Comparison of ENCODE assay signal across 9 mouse cellular contexts in genomic region chr9:107278527-107279377, GRCm38 (mm10). TPM values are rescaled to one million over a fixed set of nuclear protein-coding genes. Genes with fewer than 3 reads are reported as not detected.
DNase-seq lines count a peak whose midpoint lies in the region; ATAC-seq and TF ChIP-seq lines count a peak whose summit lies in the region.
"Had no signal": no experiment of that assay in that cellular context is flagged by ENCODE, and none has a peak within 500 bp of the region (broad histone marks: within the 10 kb centered on the region; RNA-seq: fewer than 3 reads in every experiment).

No protein-coding gene starts in this region.

- H3K36me3 ChIP-seq in G1E (replicated peaks) = peaks cover 83% of the 10 kb centered on the region
- no peaks in the 10 kb centered on the region for H3K36me3 ChIP-seq in hindbrain, embryonic 14.5 days (replicated peaks; ENCODE audit: control insufficient read depth, insufficient read depth)
- H3K36me3 ChIP-seq in lung, embryonic 14.5 days (ENCODE audit: insufficient read depth) = no peaks in the 10 kb centered on the region
- H3K36me3 ChIP-seq: midbrain, embryonic 12.5 days had no signal

- peak; percentile 50 for DNase-seq in kidney, adult 18-20 months
- no peak for DNase-seq in kidney, adult 8-10 months
- DNase-seq in G1E (ENCODE audit: low spot score) = no peak
- peak; percentile 77 for DNase-seq in cerebellum, adult 8-10 months
- peak; percentile 33 for DNase-seq in hindbrain, embryonic 14.5 days (ENCODE audit: low spot score)
- peak; percentile 68 for DNase-seq in lung, embryonic 14.5 days
- no peak for DNase-seq in thymus, postnatal 36 days

- H3K9me3 ChIP-seq in G1E (replicated peaks) = no peaks in the 10 kb centered on the region
- no peaks in the 10 kb centered on the region for H3K9me3 ChIP-seq in hindbrain, embryonic 14.5 days (ENCODE audit: control insufficient read depth, low read length)
- no peaks in the 10 kb centered on the region for H3K9me3 ChIP-seq in lung, embryonic 14.5 days (ENCODE audit: low read depth, low read length)
- H3K9me3 ChIP-seq: midbrain, embryonic 12.5 days had no signal

- no peak overlapping the region for H3K27ac ChIP-seq in hindbrain, embryonic 14.5 days
- H3K27ac ChIP-seq in lung, embryonic 14.5 days (ENCODE audit: low read depth) = no peak overlapping the region
- H3K27ac ChIP-seq: midbrain, embryonic 12.5 days had no signal

- H3K4me1 ChIP-seq in G1E (ENCODE audit: insufficient read depth, low read depth, low read length) = peaks cover 71% of the 10 kb centered on the region
- H3K4me1 ChIP-seq in hindbrain, embryonic 14.5 days (replicated peaks; ENCODE audit: control insufficient read depth, insufficient read depth, low read length) = peaks cover 21% of the 10 kb centered on the region
- H3K4me1 ChIP-seq in lung, embryonic 14.5 days (ENCODE audit: insufficient read depth) = peaks cover 17% of the 10 kb centered on the region

- no peaks in the 10 kb centered on the region for H3K27me3 ChIP-seq in G1E (ENCODE audit: insufficient read depth, low read length)
- H3K27me3 ChIP-seq in hindbrain, embryonic 14.5 days (ENCODE audit: control insufficient read depth, insufficient read depth, low read length) = no peaks in the 10 kb centered on the region
- no peaks in the 10 kb centered on the region for H3K27me3 ChIP-seq in lung, embryonic 14.5 days (ENCODE audit: insufficient read depth, low read length)

- peak; percentile 34; the same call in 1 of the 2 replicates for ATAC-seq in G1E (ENCODE audit: extremely low read depth, insufficient number of reproducible peaks, low FRiP score, poor library complexity, severe bottlenecking)
- peak; percentile 69; the same call in 1 of the 2 replicates for ATAC-seq in hindbrain, embryonic 14.5 days (ENCODE audit: low FRiP score)
- ATAC-seq in lung, embryonic 14.5 days (ENCODE audit: insufficient read depth) = peak; percentile 66
- no peak for ATAC-seq in megakaryocyte progenitor cell, adult 5-6 weeks (replicated peaks; ENCODE audit: poor library complexity)

- 43% methylated on average over 8 of the region's 8 CpGs for WGBS in hindbrain, embryonic 14.5 days
- WGBS in lung, embryonic 14.5 days = 38% methylated on average over 8 of the region's 8 CpGs

- no peak overlapping the region for H3K4me3 ChIP-seq in G1E (ENCODE audit: low read depth, low read length)
- H3K4me3 ChIP-seq in hindbrain, embryonic 14.5 days (replicated peaks; ENCODE audit: low read length) = no peak overlapping the region
- H3K4me3 ChIP-seq in lung, embryonic 14.5 days (ENCODE audit: low read depth, low read length) = no peak overlapping the region
- H3K4me3 ChIP-seq: midbrain, embryonic 12.5 days had no signal

- H3K4me2 ChIP-seq in hindbrain, embryonic 14.5 days (replicated peaks) = no peak overlapping the region
- H3K4me2 ChIP-seq in lung, embryonic 14.5 days = no peak overlapping the region

- H3K9ac ChIP-seq in hindbrain, embryonic 14.5 days = no peak overlapping the region
- H3K9ac ChIP-seq in lung, embryonic 14.5 days = no peak overlapping the region
- H3K9ac ChIP-seq: midbrain, embryonic 12.5 days had no signal

- no peak for TF ChIP-seq CTCF in G1E (IDR thresholded peaks at IDR 0.05; ENCODE audit: low read depth, low read length)
- TF ChIP-seq CTCF in lung, embryonic 14.5 days (IDR thresholded peaks at IDR 0.05; ENCODE audit: low read depth) = peak; percentile 27; the same call in 1 of the 2 replicates

RNA-seq across cellular contexts. Expression of gene Mapkapk3, which starts 10.9 kb away (rescaled TPM):
- total RNA-seq in G1E (2014; fragmentation: Nextera tagmentation) (41.5 and 66.3 TPM in 2 replicates), G1E (2017) (99.8 and 115 TPM in 2 replicates)
- polyA plus RNA-seq in G1E (2012) = 60.1 and 72.6 TPM in 2 replicates
- 1.9 and 2.3 TPM in 2 replicates for polyA plus RNA-seq in hindbrain, embryonic 14.5 days (2014; fragmentation: Nextera tagmentation; extraction: Ambion mirVana)
- 7.8 and 8.3 TPM in 2 replicates for polyA plus RNA-seq in lung, embryonic 14.5 days (2014; fragmentation: Nextera tagmentation; extraction: Ambion mirVana)
- 100 and 115 TPM in 2 replicates for total RNA-seq in megakaryocyte progenitor cell, adult 5-6 weeks (2015)
- total RNA-seq in megakaryocyte progenitor cell, adult 5-6 weeks (2017) = 175 and 186 TPM in 2 replicates

RNA-seq across cellular contexts. Expression of gene Cish, which starts 17.1 kb away (rescaled TPM):
- total RNA-seq in G1E (2014; fragmentation: Nextera tagmentation) = 106 TPM in 2 replicates
- 22.1 and 24.7 TPM in 2 replicates for total RNA-seq in G1E (2017)
- 151 and 158 TPM in 2 replicates for polyA plus RNA-seq in G1E (2012)
- polyA plus RNA-seq in hindbrain, embryonic 14.5 days (2014; fragmentation: Nextera tagmentation; extraction: Ambion mirVana) = 6.0 and 6.7 TPM in 2 replicates
- polyA plus RNA-seq in lung, embryonic 14.5 days (2014; fragmentation: Nextera tagmentation; extraction: Ambion mirVana) = 8.5 and 9.2 TPM in 2 replicates
- 0.51 and 0.86 TPM in 2 replicates for total RNA-seq in megakaryocyte progenitor cell, adult 5-6 weeks (2015)
- total RNA-seq in megakaryocyte progenitor cell, adult 5-6 weeks (2017) = 0.21 and 0.34 TPM in 2 replicates

RNA-seq across cellular contexts. Expression of gene Dock3, which starts 47.0 kb away (rescaled TPM):
- total RNA-seq in G1E (2014; fragmentation: Nextera tagmentation) (not detected in 2 replicates), G1E (2017) (0.33 and 0.46 TPM in 2 replicates)
- not detected in 2 replicates for polyA plus RNA-seq in G1E (2012)
- polyA plus RNA-seq in hindbrain, embryonic 14.5 days (2014; fragmentation: Nextera tagmentation; extraction: Ambion mirVana) = 25.7 and 27.9 TPM in 2 replicates
- polyA plus RNA-seq in lung, embryonic 14.5 days (2014; fragmentation: Nextera tagmentation; extraction: Ambion mirVana) = 0.23 and 0.25 TPM in 2 replicates
- total RNA-seq in megakaryocyte progenitor cell, adult 5-6 weeks (2015) = 1.2 TPM in 1 of 2 replicates, not detected in the other
- not detected in 2 replicates for total RNA-seq in megakaryocyte progenitor cell, adult 5-6 weeks (2017)

RNA-seq across cellular contexts. Expression of gene Hemk1, which starts 59.4 kb away (rescaled TPM):
- total RNA-seq in G1E (2014; fragmentation: Nextera tagmentation) (29.6 and 42.6 TPM in 2 replicates), G1E (2017) (35.6 and 48.6 TPM in 2 replicates)
- 9.4 and 11.0 TPM in 2 replicates for polyA plus RNA-seq in G1E (2012)
- polyA plus RNA-seq in hindbrain, embryonic 14.5 days (2014; fragmentation: Nextera tagmentation; extraction: Ambion mirVana) = 16.7 and 19.1 TPM in 2 replicates
- 9.8 and 11.3 TPM in 2 replicates for polyA plus RNA-seq in lung, embryonic 14.5 days (2014; fragmentation: Nextera tagmentation; extraction: Ambion mirVana)
- total RNA-seq in megakaryocyte progenitor cell, adult 5-6 weeks (2015) = 14.5 and 20.2 TPM in 2 replicates
- 12.0 and 14.0 TPM in 2 replicates for total RNA-seq in megakaryocyte progenitor cell, adult 5-6 weeks (2017)

Comparison
In these comparisons a context has a peak if more than half of its experiments do, and no peak if none do; other contexts are left out.
1. DNase-seq: peak in kidney, adult 18-20 months (single experiment), cerebellum, adult 8-10 months (single experiment), hindbrain, embryonic 14.5 days (single experiment) and lung, embryonic 14.5 days (single experiment); none in kidney, adult 8-10 months (0 of 2), G1E (single experiment) and thymus, postnatal 36 days (0 of 2).
2. RNA of gene Cish, which starts 17.1 kb away (polyA plus RNA-seq): 151 to 158 TPM in G1E; 8.5 to 9.2 TPM in lung, embryonic 14.5 days and 6.0 to 6.7 TPM in hindbrain, embryonic 14.5 days; every median in the first group is over 10 times any median in the second.
3. RNA of gene Dock3, which starts 47.0 kb away (polyA plus RNA-seq): 25.7 to 27.9 TPM in hindbrain, embryonic 14.5 days; 0.23 to 0.25 TPM in lung, embryonic 14.5 days and not detected in G1E; every median in the first group is over 10 times any median in the second.